Mouse (Mus musculus) liver, postnatal 0 days (tissue): ENCODE data around the gene 1700102P08Rik.

Experiments
- CTCF ChIP-seq: sonication (generic); IDR thresholded peaks from 2 replicates; pipeline ENCODE4 v1.5.1; 2016; ENCODE audit warnings: antibody characterized with exemption, low read depth
- EP300 ChIP-seq: IDR thresholded peaks from 2 replicates; pipeline ENCODE4 v1.6.1; 2016; ENCODE audit warnings: antibody characterized with exemption, low read depth, mild to moderate bottlenecking

GRCm38 (mm10) chr9:108394191-108394590 is 1.6 kb downstream of the 1700102P08Rik start:
- TF ChIP-seq CTCF (no peak), EP300 (no peak)
